Mouse (Mus musculus): ENCODE measurements at regions not wholly inside any gene's neighbourhood (a gene's known extent, or its start where the extent isn't known, plus 50 kb on each side); places are given as distances from the start of the nearest gene placed in this dataset.

DNA sequence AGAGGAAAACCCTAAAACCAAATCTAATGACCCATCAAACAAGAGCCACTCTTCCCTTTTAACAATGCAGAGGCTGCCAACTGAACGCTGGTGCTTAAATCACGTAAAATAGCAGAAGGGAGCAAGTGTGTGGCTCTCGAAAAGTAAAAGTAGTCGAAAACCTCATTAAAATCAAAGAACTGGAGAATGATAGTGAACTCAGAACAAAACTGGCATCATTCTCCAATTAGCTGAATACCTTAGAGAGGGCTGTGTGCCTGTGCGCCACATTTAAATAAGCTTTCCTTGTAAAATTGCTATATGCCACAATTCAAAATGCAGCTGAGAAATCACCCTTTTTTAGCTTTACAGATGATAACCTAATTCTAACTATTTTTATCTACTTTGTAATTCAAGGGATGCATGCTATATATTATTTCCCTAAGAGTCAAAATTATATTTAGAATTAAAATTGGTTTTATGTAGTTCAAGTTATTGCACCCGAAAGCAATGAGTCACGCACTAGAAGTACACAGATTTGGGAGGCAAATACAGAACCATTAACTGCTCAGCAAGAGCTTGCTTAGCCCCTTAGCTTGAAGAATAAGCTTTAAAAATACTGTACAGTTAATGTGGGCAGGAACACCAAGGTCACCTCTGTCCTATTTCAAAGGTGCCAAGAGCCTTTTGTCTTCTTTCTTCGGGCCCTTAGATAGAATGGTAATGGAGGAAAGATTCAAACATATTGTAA, 327.4 kb upstream of the Cited2 start:
- TF ChIP-seq POLR2A (IDR thresholded peaks at IDR 0.05; ENCODE audit: low read depth, low read length) (no peak), CTCF (IDR thresholded peaks at IDR 0.05; ENCODE audit: extremely low read depth, insufficient read depth, insufficient read length, insufficient replicate concordance) (no peak)

All from spleen, adult 2 months (tissue).